Mouse (Mus musculus) ES-E14 (cell line): Measurements from ENCODE around the gene Gp6.

Source experiments
- CHD2 ChIP-seq: IDR thresholded peaks from 2 replicates; pipeline ENCODE4 v1.6.1; 2014; ENCODE audit warnings: mild to moderate bottlenecking, low read depth, low read length, inconsistent platforms
- HCFC1 ChIP-seq: IDR thresholded peaks from 2 replicates; pipeline ENCODE4 v1.6.1; 2012; ENCODE audit warnings: low read length, inconsistent platforms, borderline replicate concordance; ENCODE audit not compliant: insufficient read depth
- MAFK ChIP-seq: IDR thresholded peaks from 2 replicates; pipeline ENCODE4 v1.6.1; 2014; ENCODE audit warnings: mild to moderate bottlenecking, low read depth, low read length, inconsistent platforms; ENCODE audit not compliant: insufficient read depth
- ZC3H11A ChIP-seq: IDR thresholded peaks from 2 replicates; pipeline ENCODE4 v1.6.1; 2012; ENCODE audit warnings: low read depth, mild to moderate bottlenecking, inconsistent platforms, low read length, borderline replicate concordance
- ZNF384 ChIP-seq: IDR thresholded peaks from 2 replicates; pipeline ENCODE4 v1.6.1; 2012; ENCODE audit warnings: low read depth, low read length, inconsistent platforms

DNA sequence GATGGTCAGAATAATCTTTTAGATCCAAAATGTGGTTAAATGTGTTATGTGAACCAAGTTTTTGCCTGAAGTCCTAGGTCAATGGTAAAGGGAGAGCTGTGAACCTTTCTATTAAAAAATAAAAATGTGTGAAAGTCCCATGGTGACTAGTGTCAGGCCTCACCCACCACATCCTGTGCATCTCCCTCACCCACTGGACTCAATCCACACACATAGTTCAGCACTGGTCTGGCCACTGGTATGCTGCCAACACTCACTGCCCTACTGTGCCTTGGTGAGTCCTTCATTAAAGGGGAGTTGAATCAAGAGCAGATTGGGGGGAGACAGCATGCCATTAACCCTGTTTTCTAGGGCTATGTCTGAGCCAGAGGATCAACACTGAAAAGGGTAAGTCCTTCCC is 60.0 kb downstream of the Gp6 start, which contains the start of gene Ncr1:
- TF ChIP-seq HCFC1: no peak
- TF ChIP-seq ZC3H11A: no peak
- no peak for TF ChIP-seq MAFK
- TF ChIP-seq ZNF384: no peak
- no peak for TF ChIP-seq CHD2
